Mouse (Mus musculus): ENCODE measurements around the gene Igfals.

DNA sequence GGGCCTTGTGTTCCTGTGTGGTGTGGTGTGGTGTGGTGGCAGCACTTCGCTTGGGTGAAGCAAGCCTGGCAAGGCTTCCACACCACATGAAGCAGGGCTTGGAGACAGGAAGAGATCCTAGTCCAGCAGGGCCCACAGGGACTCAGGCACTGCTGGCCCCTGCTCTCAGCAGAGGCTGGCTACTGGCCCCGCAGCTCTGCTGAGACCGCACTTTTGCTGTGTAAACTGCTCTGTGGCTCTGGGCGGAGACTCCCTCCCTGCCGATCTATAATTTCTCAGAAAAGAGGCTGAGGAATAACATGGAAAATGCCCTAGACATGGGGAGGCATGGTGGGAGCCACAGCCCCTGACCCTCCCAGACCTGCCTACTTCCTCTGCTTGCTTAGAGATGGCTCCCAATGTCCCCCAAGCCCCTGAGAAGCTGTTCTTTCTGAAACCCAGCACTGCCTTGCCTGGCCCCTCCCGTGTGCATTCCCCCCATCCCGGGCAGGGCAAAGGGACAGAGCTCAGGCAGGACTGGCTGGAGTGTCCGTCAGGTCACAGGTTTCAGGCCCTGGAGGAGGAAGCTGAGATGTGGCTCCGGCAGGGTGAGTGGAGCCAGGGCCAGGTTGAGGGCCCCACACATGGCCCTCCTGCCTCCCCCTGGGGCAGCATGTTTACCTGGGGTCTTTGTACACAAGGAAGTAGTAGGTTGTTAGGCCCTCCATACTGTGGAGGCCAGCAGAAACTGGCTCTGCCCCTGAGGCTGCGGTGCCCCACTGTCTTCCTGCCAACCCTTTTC is 11.7 kb downstream of the Igfals start:
- TF ChIP-seq CTCF (IDR thresholded peaks at IDR 0.05; ENCODE audit: extremely low read depth, insufficient read length, insufficient replicate concordance, low read depth, low read length) (no peak), POLR2A (IDR thresholded peaks at IDR 0.05; ENCODE audit: low read depth, low read length) (no peak)

All from small intestine, adult 2 months (tissue).